Mouse (Mus musculus) granulocyte monocyte progenitor cell, adult 5-6 weeks (primary cell): ENCODE measurements around the gene Nckap1. TPM values are rescaled to one million over a fixed set of nuclear protein-coding genes. Genes with fewer than 3 reads are reported as not detected.

Experiments used
- ATAC-seq: replicated peaks from 2 replicates; pipeline ENCODE4 v1.8.0; 2016; ENCODE audit warnings: mild to moderate bottlenecking, moderate TSS enrichment, inconsistent platforms; ENCODE audit not compliant: poor library complexity, severe bottlenecking
- total RNA-seq, 2 experiments: library from RNA; stranded (forward) in 1 of 2; stranded (reverse) in 1 of 2; fragments of 200-712, 200-1000 nt in 1 of 2; fragments of >200 nt in 1 of 2; fragmentation: Nextera tagmentation in 1 of 2; gene quantifications; 2 replicates each; pipeline ENCODE4 v1.2.3; 2014 to 2017

Gene Nckap1
- total RNA-seq (2014; fragmentation: Nextera tagmentation) (0.11 TPM in 1 of 2 replicates, not detected in the other), total RNA-seq (2017) (1.3 and 1.7 TPM in 2 replicates)

- peak; percentile 73 for ATAC-seq
Observed at GRCm38 (mm10) chr2:80581043-80581711, at the start of gene Nckap1. TSS of gene Nckap1 (minus strand) at chr2:80581380.

- no peak for ATAC-seq
Observed at GRCm38 (mm10) chr2:80624523-80624922, 43.3 kb upstream of the Nckap1 start.

GRCm38 (mm10) chr2:80621921-80622320 is 40.7 kb upstream of the Nckap1 start:
- no peak for ATAC-seq

GRCm38 (mm10) chr2:80618991-80619390 is 37.8 kb upstream of the Nckap1 start:
- no peak for ATAC-seq

- peak; percentile 99 for ATAC-seq
Observed at GRCm38 (mm10) chr2:80616854-80617737, 35.9 kb upstream of the Nckap1 start, which contains the start of the genes Dusp19 and Nup35. TSS of gene Dusp19 (plus strand) at chr2:80617045. TSS of gene Nup35 (plus strand) at chr2:80617236.

- ATAC-seq: no peak
Observed at GRCm38 (mm10) chr2:80612796-80613195, 31.6 kb upstream of the Nckap1 start.

GRCm38 (mm10) chr2:80612286-80612685 is 31.1 kb upstream of the Nckap1 start:
- ATAC-seq: no peak

- ATAC-seq: no peak
Observed at GRCm38 (mm10) chr2:80603771-80604426, 22.7 kb upstream of the Nckap1 start.

GRCm38 (mm10) chr2:80602756-80603155 is 21.6 kb upstream of the Nckap1 start:
- no peak for ATAC-seq

GRCm38 (mm10) chr2:80600611-80601010 is 19.4 kb upstream of the Nckap1 start:
- ATAC-seq: no peak

- no peak for ATAC-seq
Observed at GRCm38 (mm10) chr2:80599850-80600249, 18.7 kb upstream of the Nckap1 start.

GRCm38 (mm10) chr2:80596960-80597359 is 15.8 kb upstream of the Nckap1 start:
- no peak for ATAC-seq

- no peak for ATAC-seq
Observed at GRCm38 (mm10) chr2:80594215-80594918, 13.2 kb upstream of the Nckap1 start.

GRCm38 (mm10) chr2:80582356-80582755 is 1.2 kb upstream of the Nckap1 start:
- no peak for ATAC-seq

GRCm38 (mm10) chr2:80580311-80580961 is 744 bp downstream of the Nckap1 start:
- peak; percentile 15 for ATAC-seq

- peak; percentile 71 for ATAC-seq
Observed at GRCm38 (mm10) chr2:80579253-80579891, 1.8 kb downstream of the Nckap1 start.

- no peak for ATAC-seq
Observed at GRCm38 (mm10) chr2:80577286-80577685, 3.9 kb downstream of the Nckap1 start.

GRCm38 (mm10) chr2:80570656-80571055 is 10.5 kb downstream of the Nckap1 start:
- no peak for ATAC-seq

GRCm38 (mm10) chr2:80567411-80567810 is 13.8 kb downstream of the Nckap1 start:
- ATAC-seq: no peak
